Mouse (Mus musculus) kidney, adult 2 months (tissue): ENCODE data around the gene Gm27021. TPM values are rescaled to one million over a fixed set of nuclear protein-coding genes. Genes with fewer than 3 reads are reported as not detected.
A peak's percentile ranks its signal among the peaks of the same experiment; 100 is the strongest.

Experiments
- DNase-seq: peaks from one replicate; pipeline ENCODE4 v3.0.0; 2021
- H3K27ac ChIP-seq: fragments of 200-500 bp; 2 replicates; pipeline ENCODE4 v1.5.1; 2012; ENCODE audit warnings: low read depth, low read length, control low read depth, inconsistent platforms; ENCODE audit not compliant: insufficient read depth
- H3K27me3 ChIP-seq: fragments of 200-500 bp; replicated peaks from 2 replicates; pipeline ENCODE4 v1.6.1; 2012; ENCODE audit warnings: mild to moderate bottlenecking, moderate library complexity, low read length, inconsistent platforms; ENCODE audit not compliant: control insufficient read depth, insufficient read depth
- H3K36me3 ChIP-seq: fragments of 200-500 bp; 2 replicates; pipeline ENCODE4 v1.6.1; 2012; ENCODE audit warnings: mild to moderate bottlenecking, moderate library complexity, low read length, inconsistent platforms; ENCODE audit not compliant: control insufficient read depth, insufficient read depth
- H3K4me1 ChIP-seq: fragments of 200-500 bp; 2 replicates; pipeline ENCODE4 v1.6.1; 2011; ENCODE audit warnings: low read length; ENCODE audit not compliant: control insufficient read depth, insufficient read depth
- H3K4me3 ChIP-seq: fragments of 200-500 bp; 2 replicates; pipeline ENCODE4 v1.5.1; 2011; ENCODE audit warnings: mild to moderate bottlenecking, low read depth, low read length, control low read depth; ENCODE audit not compliant: insufficient read depth
- CTCF ChIP-seq: fragments of 200-500 bp; conservative IDR thresholded peaks from 2 replicates; pipeline ENCODE4 v1.5.1; 2011; ENCODE audit warnings: low read depth, mild to moderate bottlenecking, control low read depth, low read length, moderate library complexity, mixed read lengths; ENCODE audit not compliant: insufficient read depth, insufficient read length
- POLR2A ChIP-seq: fragments of 200-500 bp; IDR thresholded peaks from one replicate; pipeline ENCODE4 v1.6.1; 2011; ENCODE audit warnings: low read depth, low read length, control low read depth
- WGBS: fragments of 180-500 bp; shearing (Covaris S2); methylation state at CpG from one replicate; pipeline ENCODE4 v1.1.7; 2018; 5-methylcytosine and 5-hydroxymethylcytosine counted together
- polyA plus RNA-seq: library from polyadenylated mRNA; depleted of rRNA; stranded (reverse); fragments of >200 nt; gene quantifications from 2 replicates; pipeline ENCODE4 v1.2.3, GENCODE M21; 2012

Gene Gm27021
- polyA plus RNA-seq, 1 experiment, result not detected

DNA sequence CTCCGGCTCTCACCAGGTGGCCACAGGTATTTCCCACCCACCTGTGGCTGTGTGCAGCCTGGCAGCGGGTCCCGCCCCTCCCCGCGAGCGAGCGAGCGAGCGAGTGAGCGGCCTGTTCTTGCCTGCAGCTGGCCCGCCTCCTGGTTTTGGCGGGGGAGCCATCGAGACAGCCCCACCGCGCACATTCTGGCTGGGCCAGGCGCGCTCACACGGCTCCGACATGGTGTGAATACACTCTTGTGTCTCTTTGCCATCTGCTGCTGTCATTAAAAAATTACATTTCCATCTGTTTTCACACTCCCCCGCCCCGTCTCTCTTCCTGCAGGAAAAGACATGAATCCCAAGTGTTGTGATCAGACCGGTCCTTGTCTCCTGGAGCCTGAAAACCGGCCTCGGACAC, 69.3 kb downstream of the Gm27021 start:
- DNase-seq, result no peak
- TF ChIP-seq POLR2A (no peak), CTCF (no peak)
- no peak overlapping the region for H3K4me3 ChIP-seq
- WGBS, result 46% methylated on average over 24 of the region's 24 CpGs
- no peaks in the 10 kb centered on the region for H3K27me3 ChIP-seq
- H3K27ac ChIP-seq, result no peak overlapping the region
- H3K36me3 ChIP-seq, result no peaks in the 10 kb centered on the region
- H3K4me1 ChIP-seq, result no peaks in the 10 kb centered on the region

DNA sequence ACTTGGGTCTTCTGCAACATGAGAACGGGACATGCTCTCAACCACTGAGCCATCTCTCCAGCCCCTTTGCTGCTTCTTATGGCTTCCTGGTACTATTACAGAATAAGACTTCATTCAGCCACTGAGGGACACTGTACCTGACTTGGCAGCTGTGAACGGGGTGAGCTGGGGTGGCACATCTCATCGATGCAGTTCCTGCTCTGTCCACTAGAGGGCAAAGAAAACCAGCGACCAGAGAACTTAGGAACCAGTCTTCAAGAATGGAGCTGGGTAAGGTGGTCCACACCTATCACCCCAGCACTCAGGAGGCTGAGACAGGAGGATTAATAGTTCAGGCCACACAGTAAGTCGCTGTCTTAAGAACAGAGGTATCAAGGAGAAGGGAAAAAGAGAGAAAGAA, 71.9 kb downstream of the Gm27021 start:
- Histone ChIP-seq H3K4me3 (no peak overlapping the region), H3K36me3 (no peaks in the 10 kb centered on the region), H3K27me3 (no peaks in the 10 kb centered on the region), H3K27ac (no peak overlapping the region), H3K4me1 (no peaks in the 10 kb centered on the region)
- DNase-seq, result peak; percentile 67
- TF ChIP-seq POLR2A (no peak), CTCF (peak; percentile 80)
- WGBS, result 13% methylated on average over 5 of the region's 5 CpGs

GRCm38 (mm10) chr8:120594571-120594970, 73.3 kb downstream of the Gm27021 start:
- TF ChIP-seq CTCF, result peak; percentile 48
- TF ChIP-seq POLR2A, result no peak
- H3K36me3 ChIP-seq, result no peaks in the 10 kb centered on the region
- no peaks in the 10 kb centered on the region for H3K27me3 ChIP-seq
- no peak for DNase-seq
- WGBS, result 90% methylated on average over 5 of the region's 5 CpGs
- 0 out of 2 replicates have a peak, but pooled peaks cover 3% of the 10 kb centered on the region for H3K4me1 ChIP-seq
- no peak overlapping the region for H3K4me3 ChIP-seq
- no peak overlapping the region for H3K27ac ChIP-seq

- 68% methylated on average over 10 of the region's 10 CpGs for WGBS
- H3K27me3 ChIP-seq, result no peaks in the 10 kb centered on the region
- TF ChIP-seq CTCF, result no peak
- TF ChIP-seq POLR2A, result no peak
- DNase-seq, result no peak
- H3K36me3 ChIP-seq, result no peaks in the 10 kb centered on the region
- H3K4me3 ChIP-seq, result no peak overlapping the region
- 0 out of 2 replicates have a peak, but pooled peaks cover 4% of the 10 kb centered on the region for H3K4me1 ChIP-seq
- H3K27ac ChIP-seq, result no peak overlapping the region
Observed at GRCm38 (mm10) chr8:120591587-120592292, 76.1 kb downstream of the Gm27021 start.

DNA sequence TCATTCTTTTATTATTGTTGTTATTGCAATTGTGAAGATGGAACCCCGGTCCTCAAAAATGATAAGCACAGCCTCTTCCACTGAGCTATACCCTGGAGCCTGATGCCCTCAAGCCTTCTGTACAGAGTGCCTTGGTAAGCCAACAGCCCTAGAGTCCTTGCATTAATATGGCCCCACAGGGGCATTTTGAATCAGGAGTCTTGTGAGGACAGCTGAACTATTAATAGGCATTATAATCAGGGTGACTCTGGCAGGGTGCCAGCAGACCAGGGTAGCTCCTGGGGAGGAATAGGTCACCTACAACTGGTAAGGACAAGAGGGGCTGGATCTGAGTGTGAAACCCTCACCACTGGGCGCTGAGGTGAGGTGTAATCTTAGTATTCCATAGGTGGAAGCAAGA, 78.0 kb downstream of the Gm27021 start:
- DNase-seq, result peak; percentile 34
- WGBS, result 53% methylated on average over 2 of the region's 2 CpGs
- peak overlapping the region; percentile 35; the same call in 1 of the 2 replicates for H3K27ac ChIP-seq

GRCm38 (mm10) chr8:120588908-120589771, 78.7 kb downstream of the Gm27021 start, which contains the start of gene Gins2:
Gins2 (minus strand) TSS chr8:120589304.
- peak; percentile 100 for DNase-seq
- under 1% methylated on average over 67 of the region's 67 CpGs for WGBS
- Histone ChIP-seq H3K36me3 (no peaks in the 10 kb centered on the region), H3K27ac (peak within 1 kb of the TSS; percentile 35; the same call in 1 of the 2 replicates), H3K4me1 (0 out of 2 replicates have a peak, but pooled peaks cover 4% of the 10 kb centered on the region), H3K4me3 (peak within 1 kb of the TSS; percentile 61), H3K27me3 (no peaks in the 10 kb centered on the region)
- TF ChIP-seq CTCF (0 out of 2 replicates have a peak, but pooled peaks have one; percentile 0), POLR2A (peak; percentile 12)

More for the DNA sequence above, 78.0 kb downstream of the Gm27021 start:
- Histone ChIP-seq H3K4me3 (peak overlapping the region; percentile 61; the same call in 1 of the 2 replicates), H3K4me1 (0 out of 2 replicates have a peak, but pooled peaks cover 4% of the 10 kb centered on the region), H3K36me3 (no peaks in the 10 kb centered on the region), H3K27me3 (no peaks in the 10 kb centered on the region)
- TF ChIP-seq POLR2A (no peak), CTCF (no peak)
